Mouse (Mus musculus) cortical plate, adult 2 months (tissue): ENCODE measurements around the gene Slc35a1.

Experiments used
- CTCF ChIP-seq: fragments of 200-500 bp; IDR thresholded peaks from 2 replicates; pipeline ENCODE4 v1.5.1; 2011; ENCODE audit warnings: mild to moderate bottlenecking, control low read depth, low read length; ENCODE audit not compliant: insufficient read depth; ENCODE audit errors: extremely low read depth
- POLR2A ChIP-seq: fragments of 200-500 bp; IDR thresholded peaks from 2 replicates; pipeline ENCODE4 v1.6.1; 2011; ENCODE audit warnings: mild to moderate bottlenecking, low read length, control low read depth; ENCODE audit not compliant: insufficient read depth; ENCODE audit errors: extremely low read depth

DNA sequence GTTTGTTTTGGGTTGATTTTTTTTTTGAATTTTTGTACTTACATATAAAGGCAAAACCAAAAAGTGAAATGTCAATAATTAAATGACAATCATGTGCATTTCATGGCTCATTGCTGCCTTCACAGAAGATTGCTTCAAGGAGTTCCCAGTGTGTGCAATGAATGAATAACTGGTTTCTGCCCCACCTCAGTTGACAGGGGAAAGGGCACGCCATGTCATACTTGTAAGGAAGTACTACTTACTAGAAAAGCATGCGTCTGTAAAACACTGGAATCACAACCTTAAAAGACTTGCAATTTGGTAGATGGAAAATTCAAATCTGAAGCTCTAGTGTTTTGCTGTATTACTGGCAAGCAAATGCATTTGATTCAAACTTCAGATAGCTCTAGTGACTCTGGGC lies 28.2 kb downstream of the Slc35a1 start:
- TF ChIP-seq POLR2A: no peak
- TF ChIP-seq CTCF: no peak
